Mouse (Mus musculus) lung, adult 2 months (tissue): ENCODE measurements at regions not wholly inside any gene's neighbourhood (a gene's known extent, or its start where the extent isn't known, plus 50 kb on each side); places are given as distances from the start of the nearest gene placed in this dataset.

ENCODE experiments used
- CTCF ChIP-seq: fragments of 200-500 bp; IDR thresholded peaks from 2 replicates; pipeline ENCODE4 v1.5.1; 2011; ENCODE audit warnings: mild to moderate bottlenecking, low read length, control low read depth; ENCODE audit not compliant: insufficient read depth
- POLR2A ChIP-seq: fragments of 200-500 bp; IDR thresholded peaks from 2 replicates; pipeline ENCODE4 v1.6.1; 2011; ENCODE audit warnings: low read depth, mild to moderate bottlenecking, control low read depth, low read length, borderline replicate concordance; ENCODE audit errors: extremely low read depth

DNA sequence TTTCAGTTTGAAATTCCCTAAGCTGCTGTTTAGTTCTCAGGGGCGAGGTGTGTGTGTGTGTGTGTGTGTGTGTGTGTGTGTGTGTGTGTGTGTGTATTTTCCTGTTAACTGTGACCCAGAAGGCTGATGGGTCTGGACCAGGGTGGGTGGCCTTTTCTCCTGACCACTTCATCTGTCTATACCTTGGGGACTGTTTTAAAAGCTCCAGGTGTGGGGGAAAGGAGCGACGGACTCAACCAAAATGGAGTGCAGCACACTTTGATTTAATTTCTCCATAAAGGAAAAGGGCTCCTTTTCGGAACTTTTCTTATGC is 103.9 kb downstream of the Zfp281 start:
- TF ChIP-seq CTCF, result no peak
- TF ChIP-seq POLR2A, result no peak
